9 mouse cellular contexts compared by ENCODE assay signal in genomic region chr3:121550370-121550769, GRCm38 (mm10). TPM values are rescaled to one million over a fixed set of nuclear protein-coding genes. Genes with fewer than 3 reads are reported as not detected.
DNase-seq lines count a peak whose midpoint lies in the region; ATAC-seq lines count a peak whose summit lies in the region.
"Had no signal": no experiment of that assay in that cellular context is flagged by ENCODE, and none has a peak within 500 bp of the region (broad histone marks: within the 10 kb centered on the region; RNA-seq: fewer than 3 reads in every experiment).

No protein-coding gene starts in this region.

- peak; percentile 72 for DNase-seq in forebrain, embryonic 14.5 days (ENCODE audit: low spot score)
- peak; percentile 56 for DNase-seq in midbrain, embryonic 10.5 days (ENCODE audit: low spot score)
- peak; percentile 85 for DNase-seq in NIH3T3 (ENCODE audit: low read depth)
- DNase-seq in mesoderm, embryonic 11.5 days (ENCODE audit: low read depth, low spot score): peak; percentile 64
- no peak for DNase-seq in spleen, adult 18-20 months

- no peaks in the 10 kb centered on the region for H3K36me3 ChIP-seq in forebrain, embryonic 14.5 days (ENCODE audit: control insufficient read depth, insufficient read depth, low read length)
- no peaks in the 10 kb centered on the region for H3K36me3 ChIP-seq in forebrain, embryonic 16.5 days (ENCODE audit: control insufficient read depth, insufficient read depth)
- H3K36me3 ChIP-seq in midbrain, embryonic 10.5 days: no peaks in the 10 kb centered on the region
- no peaks in the 10 kb centered on the region for H3K36me3 ChIP-seq in midbrain, embryonic 13.5 days
- H3K36me3 ChIP-seq: heart, embryonic 15.5 days had no signal

- no peak overlapping the region for H3K9ac ChIP-seq in forebrain, embryonic 14.5 days (ENCODE audit: low read length)
- H3K9ac ChIP-seq in forebrain, embryonic 16.5 days (replicated peaks; ENCODE audit: low read depth, low read length): no peak overlapping the region
- no peak overlapping the region for H3K9ac ChIP-seq in midbrain, embryonic 13.5 days (replicated peaks)
- H3K9ac ChIP-seq: heart, embryonic 15.5 days had no signal

- no peak overlapping the region for H3K4me2 ChIP-seq in forebrain, embryonic 14.5 days (ENCODE audit: low read length)
- no peak overlapping the region for H3K4me2 ChIP-seq in forebrain, embryonic 16.5 days (ENCODE audit: low read length)
- no peak overlapping the region for H3K4me2 ChIP-seq in midbrain, embryonic 13.5 days (replicated peaks)
- H3K4me2 ChIP-seq: heart, embryonic 15.5 days had no signal

- no peak overlapping the region for H3K27ac ChIP-seq in forebrain, embryonic 14.5 days (ENCODE audit: low read depth, low read length)
- H3K27ac ChIP-seq in forebrain, embryonic 16.5 days (ENCODE audit: low read length): no peak overlapping the region
- no peak overlapping the region for H3K27ac ChIP-seq in midbrain, embryonic 10.5 days (replicated peaks)
- no peak overlapping the region for H3K27ac ChIP-seq in midbrain, embryonic 13.5 days
- H3K27ac ChIP-seq: heart, embryonic 15.5 days had no signal

- no peak overlapping the region for H3K4me3 ChIP-seq in forebrain, embryonic 14.5 days (ENCODE audit: low read depth, low read length)
- no peak overlapping the region for H3K4me3 ChIP-seq in forebrain, embryonic 16.5 days (replicated peaks; ENCODE audit: low read length)
- H3K4me3 ChIP-seq in midbrain, embryonic 10.5 days: no peak overlapping the region
- no peak overlapping the region for H3K4me3 ChIP-seq in midbrain, embryonic 13.5 days (replicated peaks)
- H3K4me3 ChIP-seq: heart, embryonic 15.5 days had no signal

- H3K9me3 ChIP-seq in forebrain, embryonic 14.5 days (replicated peaks; ENCODE audit: control insufficient read depth, low read length): no peaks in the 10 kb centered on the region
- H3K9me3 ChIP-seq in forebrain, embryonic 16.5 days (ENCODE audit: control insufficient read depth, low read length): no peaks in the 10 kb centered on the region
- H3K9me3 ChIP-seq in midbrain, embryonic 10.5 days (replicated peaks): no peaks in the 10 kb centered on the region
- no peaks in the 10 kb centered on the region for H3K9me3 ChIP-seq in midbrain, embryonic 13.5 days
- H3K9me3 ChIP-seq: heart, embryonic 15.5 days had no signal

- WGBS in forebrain, embryonic 14.5 days: 14% methylated on average over 1 of the region's 1 CpGs
- WGBS in forebrain, embryonic 16.5 days: 4% methylated on average over 1 of the region's 1 CpGs
- 7% methylated on average over 1 of the region's 1 CpGs for WGBS in midbrain, embryonic 10.5 days
- WGBS in midbrain, embryonic 13.5 days: 12% methylated on average over 1 of the region's 1 CpGs

- H3K4me1 ChIP-seq in forebrain, embryonic 14.5 days (ENCODE audit: control insufficient read depth, insufficient read depth, low read length): no peaks in the 10 kb centered on the region
- H3K4me1 ChIP-seq in forebrain, embryonic 16.5 days (replicated peaks; ENCODE audit: control insufficient read depth, insufficient read depth, low read length): no peaks in the 10 kb centered on the region
- no peaks in the 10 kb centered on the region for H3K4me1 ChIP-seq in midbrain, embryonic 10.5 days
- no peaks in the 10 kb centered on the region for H3K4me1 ChIP-seq in midbrain, embryonic 13.5 days (replicated peaks)

- no peaks in the 10 kb centered on the region for H3K27me3 ChIP-seq in forebrain, embryonic 14.5 days (replicated peaks; ENCODE audit: control insufficient read depth, insufficient read depth, low read length)
- no peaks in the 10 kb centered on the region for H3K27me3 ChIP-seq in forebrain, embryonic 16.5 days (replicated peaks; ENCODE audit: control insufficient read depth, insufficient read depth, low read length)
- peaks cover 14% of the 10 kb centered on the region for H3K27me3 ChIP-seq in midbrain, embryonic 10.5 days (ENCODE audit: low read depth, poor library complexity, severe bottlenecking)
- no peaks in the 10 kb centered on the region; the same call in 1 of the 2 replicates for H3K27me3 ChIP-seq in midbrain, embryonic 13.5 days
- H3K27me3 ChIP-seq: heart, embryonic 15.5 days had no signal

- no peak for ATAC-seq in forebrain, embryonic 14.5 days
- no peak for ATAC-seq in forebrain, embryonic 16.5 days
- ATAC-seq in midbrain, embryonic 13.5 days: no peak
- ATAC-seq in granulocyte monocyte progenitor cell, adult 5-6 weeks (replicated peaks; ENCODE audit: poor library complexity, severe bottlenecking): peak; percentile 26; the same call in 1 of the 2 replicates

RNA-seq across cellular contexts. Expression of gene Slc44a3, which starts 18.2 kb away (rescaled TPM):
- 0.42 and 0.52 TPM in 2 replicates for polyA plus RNA-seq in forebrain, embryonic 14.5 days (2014; fragmentation: Nextera tagmentation; extraction: Ambion mirVana)
- polyA plus RNA-seq in forebrain, embryonic 16.5 days (2015; fragmentation: Nextera tagmentation; extraction: Ambion mirVana): 0.37 and 0.98 TPM in 2 replicates
- polyA plus RNA-seq in midbrain, embryonic 10.5 days (2016; fragmentation: Nextera tagmentation; extraction: Ambion mirVana): 0.43 and 0.66 TPM in 2 replicates
- 0.82 and 0.86 TPM in 2 replicates for polyA plus RNA-seq in midbrain, embryonic 13.5 days (2015; fragmentation: Nextera tagmentation; extraction: Ambion mirVana)
- total RNA-seq in granulocyte monocyte progenitor cell, adult 5-6 weeks (2014; fragmentation: Nextera tagmentation): not detected in 2 replicates
- not detected in 2 replicates for total RNA-seq in granulocyte monocyte progenitor cell, adult 5-6 weeks (2017)

Comparison
In these comparisons a context has a peak if more than half of its experiments do, and no peak if none do; other contexts are left out.
1. DNase-seq: peak in forebrain, embryonic 14.5 days (single experiment), midbrain, embryonic 10.5 days (single experiment), NIH3T3 (single experiment) and mesoderm, embryonic 11.5 days (single experiment); none in spleen, adult 18-20 months (0 of 2).